Mouse (Mus musculus) embryo, embryonic 11.5 days (tissue): Measurements from ENCODE around the gene Nfkb2.

Experiments
- DNase-seq: peaks from one replicate; pipeline ENCODE4 v3.0.0-alpha.2; 2012; ENCODE audit warnings: low read depth, low spot score

The Nfkb2 gene

DNA sequence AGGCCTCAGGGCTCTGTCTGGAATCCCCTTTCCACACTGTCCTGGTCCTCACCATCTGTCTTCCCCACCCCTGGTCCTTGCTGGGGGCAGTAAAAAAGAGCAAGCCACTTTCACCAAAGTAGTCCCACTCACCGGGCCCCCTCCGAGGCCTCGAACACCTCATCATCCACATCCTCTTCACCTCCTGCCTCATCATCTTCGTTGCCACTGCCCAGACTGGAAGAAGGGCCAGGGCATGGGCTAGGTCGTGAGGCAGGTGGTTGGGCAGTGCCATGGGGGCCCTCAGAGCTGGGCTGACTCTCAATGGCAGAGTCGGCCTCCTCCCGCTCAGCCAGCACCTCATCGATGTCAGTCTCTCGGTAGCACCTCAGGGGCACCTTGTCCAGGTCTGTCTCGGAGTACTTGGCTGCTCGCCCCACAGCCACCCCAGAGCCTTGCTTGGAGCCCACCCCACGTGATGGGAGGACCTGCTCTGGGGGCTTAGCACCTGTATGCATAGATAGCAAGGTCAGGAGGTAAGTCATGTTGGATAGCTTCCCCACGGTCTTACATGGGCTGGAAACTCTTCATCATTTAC lies 19.0 kb downstream of the Nfkb2 start:
- no peak for DNase-seq

DNA sequence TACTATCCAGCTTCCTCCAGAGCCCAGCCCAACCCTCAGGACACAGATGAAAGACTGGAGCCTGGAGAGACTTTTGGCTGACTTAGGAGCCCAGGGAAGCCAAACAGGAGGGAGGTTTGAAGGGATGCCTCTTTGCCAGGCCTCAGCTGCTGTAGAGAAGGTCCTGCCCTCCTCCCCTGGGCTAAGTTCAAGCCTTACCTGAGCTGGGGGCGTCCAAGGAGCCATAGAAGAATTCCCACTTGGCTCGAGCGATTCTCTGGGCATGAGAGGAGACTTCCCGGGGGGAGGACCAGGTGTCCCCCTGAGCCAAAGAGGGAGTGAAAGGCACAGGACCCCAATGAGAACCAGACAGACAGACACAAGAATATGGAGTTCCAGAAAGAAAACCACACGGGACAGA lies 19.6 kb downstream of the Nfkb2 start:
- no peak for DNase-seq

DNA sequence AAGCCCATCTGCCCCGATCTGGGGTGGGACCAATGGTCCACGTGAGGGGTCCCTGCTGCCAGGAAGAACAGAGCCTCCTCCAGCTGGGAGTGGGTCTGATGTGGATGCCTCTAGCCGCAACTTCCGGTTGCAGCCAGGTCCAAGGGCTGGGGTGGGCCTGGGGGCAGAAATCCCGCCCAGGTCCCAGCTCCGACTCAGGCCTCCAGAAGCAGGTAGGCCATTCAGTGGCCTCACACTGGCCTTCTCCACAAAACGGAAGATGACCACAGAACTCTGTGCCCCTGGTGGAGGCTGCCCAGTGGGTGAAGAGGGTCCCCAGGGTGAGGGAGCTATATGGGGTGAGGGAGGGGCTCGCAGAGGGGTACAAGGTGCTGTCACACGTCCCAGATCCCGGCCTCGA lies 20.2 kb downstream of the Nfkb2 start:
- DNase-seq: no peak

DNA sequence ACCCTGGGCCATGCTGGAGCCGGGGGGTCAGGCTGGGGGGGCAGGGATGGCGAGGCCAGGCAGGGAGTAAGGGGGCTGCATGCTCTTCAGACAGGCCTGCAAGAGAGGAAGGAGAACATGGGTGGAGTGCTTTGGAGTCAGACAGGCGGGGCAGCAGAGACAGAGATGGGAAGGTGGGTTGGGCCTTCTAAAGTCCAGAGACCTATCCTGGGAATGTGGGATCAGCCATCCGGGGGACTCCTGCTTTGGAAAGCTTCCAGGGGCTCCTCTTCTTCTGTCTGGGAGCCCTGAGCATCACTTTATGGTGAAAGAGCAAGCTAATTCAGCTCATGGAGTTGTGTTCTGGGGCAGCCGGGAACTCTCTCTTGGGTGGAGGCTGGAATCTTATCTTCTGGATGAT lies 20.8 kb downstream of the Nfkb2 start:
- DNase-seq: no peak

DNA sequence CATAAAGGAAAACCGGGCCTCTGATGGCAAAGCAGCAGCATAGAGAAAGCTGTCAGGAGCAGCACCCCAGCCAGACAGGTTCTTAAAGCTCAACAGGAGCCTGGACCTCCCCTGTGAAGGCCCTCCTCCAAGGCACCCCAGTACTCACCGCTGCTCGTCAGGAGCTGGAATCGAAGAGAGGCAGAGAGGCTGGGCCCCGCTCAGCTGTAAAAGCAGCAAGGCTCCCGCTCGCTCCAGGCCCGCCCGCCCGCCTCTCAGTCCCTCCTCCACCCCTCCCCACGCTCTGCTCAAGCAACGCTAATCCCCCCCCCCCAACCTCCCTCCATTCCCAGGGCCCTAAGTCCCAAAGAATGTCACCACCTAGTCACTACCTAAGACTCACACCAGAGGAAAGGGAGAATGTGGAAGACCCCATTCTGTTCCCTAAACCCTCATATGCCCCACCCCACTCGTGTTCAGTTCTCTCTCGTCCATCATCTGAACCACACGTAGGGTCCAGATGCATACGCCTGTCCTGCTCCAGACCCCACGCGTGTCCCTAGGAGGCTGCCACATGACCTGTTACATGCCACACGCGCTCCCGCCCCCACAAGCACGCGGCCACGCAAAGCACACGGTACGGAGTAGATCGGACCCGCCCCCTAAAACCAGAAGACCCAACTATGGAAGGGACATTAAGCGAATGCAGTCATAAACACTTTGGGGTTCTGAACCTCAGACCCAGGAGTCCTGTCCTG lies 22.1 kb downstream of the Nfkb2 start:
- no peak for DNase-seq

DNA sequence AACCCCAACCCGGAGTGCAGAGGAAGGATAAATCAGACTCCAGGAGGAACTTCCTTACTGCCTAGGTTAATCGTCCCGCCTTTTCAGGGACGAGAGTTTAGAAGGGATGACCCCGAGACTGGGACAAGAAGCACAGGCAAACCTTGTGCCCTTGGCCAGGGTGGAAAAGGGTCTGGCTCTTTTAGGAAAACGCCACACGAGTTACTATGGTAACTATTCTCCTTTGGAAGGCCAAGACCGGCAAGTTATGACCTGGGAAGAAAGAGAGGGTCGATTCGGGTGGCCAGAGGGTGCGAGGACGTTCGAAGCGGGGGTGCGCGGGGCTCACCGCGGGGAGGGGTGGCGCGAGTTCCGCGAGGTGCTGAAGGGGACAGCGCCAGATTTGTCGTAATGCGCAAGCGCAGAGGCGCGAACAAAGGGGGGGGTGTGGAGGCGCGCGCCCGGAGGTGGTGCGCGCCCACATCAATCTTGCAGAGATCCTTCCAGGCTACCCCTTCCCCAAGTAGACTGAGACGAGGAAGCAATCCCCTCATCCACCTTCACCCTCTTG lies 22.7 kb downstream of the Nfkb2 start, which contains the start of gene Psd:
Gene Psd (minus strand): TSS at position 401 of the 550 bp plus-strand sequence.
- DNase-seq: no peak

DNA sequence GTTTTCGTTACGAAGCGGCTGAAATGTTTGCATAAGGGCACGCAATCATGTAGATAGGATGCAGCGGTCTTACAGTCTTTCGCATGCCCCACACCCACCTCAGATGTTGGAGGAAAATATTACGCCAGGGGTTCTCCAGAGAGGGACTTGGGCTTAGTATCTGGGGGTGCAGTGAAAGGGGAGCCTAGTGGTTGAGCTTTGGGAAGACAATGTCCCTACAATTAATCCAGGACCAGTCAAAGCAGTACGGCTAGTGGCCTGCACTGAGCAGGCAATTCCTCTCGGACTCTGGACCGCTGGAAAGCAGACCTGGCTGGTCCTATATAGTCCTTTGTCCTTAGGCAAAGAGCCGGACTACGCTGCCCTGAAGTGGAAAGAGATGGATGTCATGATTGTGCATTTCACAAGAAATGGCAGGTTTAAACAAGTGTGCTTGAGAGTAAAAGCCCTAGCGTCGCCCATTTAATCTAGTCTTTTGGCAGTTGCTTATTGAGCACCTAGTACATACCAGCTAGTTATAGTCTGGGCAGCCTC lies 23.5 kb downstream of the Nfkb2 start:
- DNase-seq: no peak

DNA sequence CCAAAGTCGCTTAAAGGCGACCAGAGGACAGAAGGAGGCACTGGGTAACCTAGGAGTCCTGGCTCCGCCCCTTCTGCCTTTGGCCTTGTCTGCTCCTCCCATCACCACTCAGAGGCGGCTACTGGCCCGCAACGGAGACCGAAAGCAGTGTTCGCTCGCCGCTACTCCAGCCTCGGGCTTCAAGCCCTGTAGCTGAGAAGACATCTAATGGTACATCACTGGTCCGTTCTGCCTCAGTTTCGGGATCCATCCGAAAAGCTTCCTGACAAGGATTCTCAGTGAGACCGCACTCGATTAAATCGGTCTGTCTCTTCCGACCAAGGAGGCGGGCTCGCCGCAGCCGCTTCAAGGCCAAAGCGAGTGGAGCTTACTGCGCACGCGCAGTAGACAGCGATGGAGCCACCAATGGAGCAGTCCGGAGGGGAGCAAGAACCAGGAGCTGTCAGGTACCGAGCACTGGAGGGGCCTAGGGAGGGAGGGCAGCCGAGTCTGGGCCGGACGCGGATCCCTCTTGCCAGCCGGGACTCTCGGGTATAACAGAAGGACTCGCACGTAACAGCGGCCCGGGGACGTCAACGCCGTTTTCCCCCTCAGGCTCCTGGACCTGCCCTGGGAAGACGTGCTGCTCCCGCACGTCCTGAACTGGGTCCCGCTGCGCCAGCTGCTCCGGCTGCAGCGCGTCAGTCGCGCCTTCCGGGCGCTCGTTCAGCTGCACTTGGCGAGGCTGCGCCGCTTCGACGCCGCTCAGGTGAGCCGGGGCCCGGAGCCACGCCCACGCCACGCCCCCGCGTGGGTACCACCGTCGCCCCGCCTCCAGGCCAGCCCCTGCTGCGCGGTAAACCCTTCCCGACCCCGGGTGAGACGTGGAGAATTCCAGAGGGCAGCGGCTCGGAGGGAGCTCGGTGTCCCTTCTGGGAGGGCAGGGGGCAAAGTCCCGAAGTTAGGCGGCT lies 24.2 kb downstream of the Nfkb2 start, which contains the start of gene Fbxl15:
Gene Fbxl15 (plus strand): TSS at position 104 of the 950 bp plus-strand sequence.
- peak; percentile 97 for DNase-seq

DNA sequence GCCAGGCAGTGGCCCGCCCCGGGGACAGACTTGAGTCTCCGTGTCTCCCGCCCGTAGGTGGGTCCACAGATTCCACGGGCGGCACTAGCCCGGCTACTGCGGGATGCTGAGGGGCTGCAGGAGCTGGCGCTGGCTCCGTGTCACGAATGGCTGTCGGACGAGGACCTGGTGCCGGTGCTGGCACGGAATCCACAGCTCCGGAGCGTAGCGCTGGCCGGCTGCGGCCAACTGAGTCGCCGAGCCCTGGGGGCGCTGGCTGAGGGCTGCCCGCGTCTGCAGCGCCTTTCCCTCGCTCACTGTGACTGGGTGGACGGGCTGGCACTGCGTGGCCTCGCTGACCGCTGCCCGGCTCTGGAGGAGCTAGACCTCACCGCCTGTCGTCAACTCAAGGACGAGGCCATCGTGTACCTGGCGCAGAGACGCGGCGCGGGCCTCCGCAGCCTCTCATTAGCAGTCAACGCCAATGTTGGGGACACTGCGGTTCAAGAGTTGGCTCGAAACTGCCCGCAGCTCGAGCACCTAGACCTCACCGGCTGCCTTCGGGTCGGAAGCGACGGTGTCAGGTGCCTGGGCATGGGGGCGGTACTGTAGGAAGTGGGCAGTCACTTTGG lies 25.0 kb downstream of the Nfkb2 start:
- DNase-seq: no peak

DNA sequence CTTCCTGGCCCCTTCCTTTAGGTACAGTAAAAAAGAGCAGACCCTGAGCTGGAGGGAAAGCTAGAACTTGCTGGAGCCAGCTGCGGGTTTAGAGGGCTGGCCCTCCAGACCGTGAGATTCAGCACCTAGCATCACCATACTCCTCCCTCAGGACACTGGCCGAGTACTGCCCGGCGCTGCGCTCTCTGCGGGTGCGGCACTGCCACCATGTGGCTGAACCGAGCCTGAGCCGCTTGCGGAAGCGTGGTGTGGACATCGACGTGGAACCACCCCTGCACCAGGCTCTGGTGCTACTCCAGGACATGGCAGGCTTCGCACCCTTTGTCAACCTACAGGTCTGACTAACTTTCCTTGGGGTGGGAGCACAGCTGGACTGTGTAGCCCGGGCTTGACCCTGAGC lies 25.8 kb downstream of the Nfkb2 start:
- no peak for DNase-seq

DNA sequence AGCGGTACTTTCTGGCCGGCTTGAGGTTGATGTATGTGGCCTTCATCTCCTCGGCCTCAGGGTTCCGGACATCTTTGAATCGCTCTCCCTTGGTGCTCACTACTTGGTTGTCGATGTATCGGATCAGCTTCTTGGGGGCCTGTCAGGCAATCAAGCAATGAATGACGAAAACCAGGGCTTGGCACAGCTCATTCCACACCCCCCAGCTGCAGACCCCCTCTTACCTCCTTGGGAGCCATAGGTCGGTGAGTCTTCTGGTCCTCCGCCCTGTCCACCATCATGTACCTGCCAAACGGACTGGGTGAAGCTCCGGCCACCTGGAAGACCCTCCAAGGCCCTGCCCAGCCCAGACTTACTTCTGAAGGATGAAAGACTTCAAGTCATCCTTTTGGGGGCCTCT lies 26.6 kb downstream of the Nfkb2 start:
- DNase-seq: no peak

DNA sequence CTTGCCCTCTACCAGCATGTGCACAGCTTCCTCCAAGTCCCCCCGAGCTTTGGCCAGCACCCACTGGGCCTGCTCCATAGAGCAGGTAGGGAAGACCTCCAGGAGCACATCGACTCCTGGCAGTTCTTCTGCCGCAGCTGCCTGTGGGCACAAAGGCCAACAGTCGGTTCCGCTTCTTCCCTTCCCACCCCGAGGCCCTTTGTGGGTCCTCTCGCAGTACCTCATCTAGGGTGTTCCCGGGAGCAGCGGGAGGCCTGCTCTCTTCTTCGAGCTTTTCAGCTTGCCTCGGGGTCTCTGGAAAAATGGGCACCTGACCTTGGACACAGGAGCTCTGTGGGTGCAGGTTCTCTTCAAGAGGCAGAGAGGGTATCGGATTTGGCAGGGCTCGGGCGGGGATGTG lies 27.2 kb downstream of the Nfkb2 start:
- DNase-seq: no peak

DNA sequence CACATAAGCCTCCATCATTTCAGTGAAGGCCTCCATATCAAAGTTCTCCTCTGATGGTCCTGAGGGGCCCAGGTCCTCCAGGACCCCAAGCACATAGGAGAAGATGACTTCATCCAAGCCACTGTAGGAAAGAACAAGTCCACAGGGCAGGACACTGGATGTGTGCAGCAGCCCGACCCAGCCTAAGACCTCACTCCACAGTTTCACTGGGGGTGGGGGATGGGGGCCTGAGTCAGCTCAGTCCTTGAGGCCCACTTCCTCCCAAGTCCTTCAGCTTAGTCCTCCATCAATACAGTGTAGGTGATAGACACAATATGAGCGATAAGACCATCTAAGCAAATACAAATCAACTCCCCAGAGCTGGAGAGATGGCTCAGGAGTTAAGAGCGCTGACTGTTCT lies 27.8 kb downstream of the Nfkb2 start:
- no peak for DNase-seq

DNA sequence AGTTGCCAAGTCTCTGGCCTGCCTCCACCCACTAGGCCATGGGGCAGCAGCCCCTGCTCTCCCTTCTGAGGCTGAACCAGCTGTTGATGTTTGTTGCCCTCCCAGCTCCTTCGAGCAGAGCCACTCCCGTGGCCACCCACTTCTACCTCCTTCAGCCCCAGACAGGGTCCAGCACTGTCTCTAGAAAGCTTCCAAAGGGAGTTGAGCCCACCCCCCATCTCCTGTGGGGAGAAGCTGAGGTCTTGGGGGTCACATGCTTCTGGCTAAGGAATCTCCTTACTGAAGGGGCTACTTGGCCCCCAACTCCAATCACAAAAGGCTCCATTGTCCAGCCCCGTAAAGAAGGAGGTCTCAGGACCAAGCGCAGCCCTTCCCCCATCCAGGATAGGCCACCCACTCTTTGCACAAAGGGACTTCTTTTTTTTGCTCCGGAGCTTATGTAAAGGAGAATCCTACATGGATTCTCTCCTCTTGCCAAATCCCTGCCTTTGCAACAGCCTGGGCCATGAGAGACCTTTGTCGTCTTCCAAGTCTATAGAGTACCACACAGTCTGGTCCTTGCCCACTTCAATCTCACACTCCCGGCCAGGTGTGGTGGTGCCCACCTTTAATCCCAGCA lies 28.7 kb downstream of the Nfkb2 start:
- no peak for DNase-seq

DNA sequence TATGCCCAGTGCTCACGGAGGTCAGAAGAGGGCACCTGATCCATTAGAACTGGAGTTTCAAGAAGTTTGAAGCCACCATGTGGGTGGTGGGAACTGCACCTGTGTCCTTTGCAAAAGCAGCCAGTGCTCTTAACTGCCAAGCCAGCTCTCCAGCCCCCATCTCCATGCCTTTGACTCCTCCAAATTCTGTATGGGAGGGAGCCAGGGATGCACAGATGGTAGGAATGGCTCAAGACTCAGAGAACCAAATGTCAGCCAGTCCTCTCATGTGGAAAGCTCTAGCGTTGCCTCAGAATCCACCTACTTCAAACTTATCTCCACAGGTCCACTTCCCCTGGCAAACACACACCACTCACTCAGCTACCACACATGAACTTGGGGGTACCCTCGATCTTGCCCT lies 29.8 kb downstream of the Nfkb2 start:
- DNase-seq: no peak

DNA sequence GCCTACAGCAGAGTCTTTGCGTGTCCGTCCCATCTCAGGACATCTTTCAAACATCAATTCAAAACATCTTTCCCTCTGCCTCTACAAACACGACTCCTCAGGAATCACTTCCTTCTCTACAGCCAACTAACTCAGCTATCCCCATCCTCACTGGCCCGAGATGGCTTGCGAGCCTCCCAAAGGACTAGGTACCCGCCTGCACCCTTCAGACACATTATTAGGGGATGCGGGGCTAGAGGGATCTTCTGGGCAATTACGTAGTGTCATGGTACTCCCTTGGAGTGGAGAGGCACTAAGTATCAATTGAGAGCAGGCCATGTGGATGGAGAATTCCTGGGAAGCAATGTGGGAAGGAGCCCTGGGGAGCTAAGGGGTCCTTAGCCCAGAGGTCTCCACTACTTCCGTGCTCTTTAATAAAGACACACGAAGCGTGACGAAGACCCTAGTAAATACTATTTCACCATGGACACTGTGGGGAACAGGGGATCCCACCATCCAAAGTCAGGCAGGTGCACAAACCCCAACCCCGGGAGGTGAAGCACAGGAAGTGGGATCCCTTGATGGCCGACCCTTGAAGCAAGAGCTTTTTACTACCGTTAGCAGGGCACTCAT lies 33.7 kb downstream of the Nfkb2 start:
- no peak for DNase-seq

DNA sequence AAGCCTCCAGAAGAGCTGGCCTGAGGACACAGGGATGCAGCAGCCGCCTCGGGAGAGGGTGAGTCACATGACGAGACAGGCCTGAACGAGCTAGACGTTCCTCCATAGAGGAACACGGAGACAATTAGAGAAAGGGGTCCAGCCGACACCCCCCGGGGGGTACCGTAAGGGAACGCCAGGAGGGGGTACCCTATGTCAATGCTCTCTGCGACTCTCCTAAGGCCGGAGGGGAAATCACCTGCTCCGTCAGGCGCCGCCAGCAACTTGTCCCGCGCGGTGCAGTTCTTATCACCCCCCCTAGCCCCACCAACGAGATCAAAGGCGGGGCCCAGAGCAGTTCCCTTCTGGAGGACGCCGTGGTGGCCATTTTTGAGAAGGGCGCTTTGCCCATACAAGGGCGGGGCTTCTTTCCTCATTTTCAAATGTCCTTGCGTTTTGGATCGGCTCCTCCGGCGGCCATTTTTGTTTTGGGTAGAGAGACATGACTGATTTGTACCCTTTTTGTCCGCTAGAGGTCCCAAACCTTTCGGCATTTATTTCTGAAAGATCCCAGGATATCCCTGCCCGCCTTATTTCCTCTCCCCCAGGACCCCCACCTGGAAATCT lies 34.3 kb downstream of the Nfkb2 start, which contains the start of gene Cuedc2:
Gene Cuedc2 (minus strand): TSS at position 372 of the 606 bp plus-strand sequence.
- peak; percentile 93 for DNase-seq

DNA sequence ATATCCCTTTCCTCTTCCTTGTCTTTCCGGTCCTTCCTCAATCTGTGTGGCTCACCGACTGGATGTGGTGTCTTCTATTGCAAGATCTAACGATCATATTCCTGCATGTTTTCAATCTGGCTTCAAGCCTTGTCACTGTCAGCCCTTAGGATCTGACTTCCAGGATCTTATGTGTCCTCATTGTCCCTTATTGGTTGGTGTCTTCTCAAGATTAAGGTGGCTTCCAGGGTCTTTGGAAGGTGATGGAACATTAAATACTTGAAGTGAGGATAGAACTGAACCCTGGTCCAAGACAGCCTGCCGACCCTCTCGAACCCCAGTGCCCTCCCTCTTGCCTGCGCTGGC lies 34.8 kb downstream of the Nfkb2 start:
- no peak for DNase-seq

DNA sequence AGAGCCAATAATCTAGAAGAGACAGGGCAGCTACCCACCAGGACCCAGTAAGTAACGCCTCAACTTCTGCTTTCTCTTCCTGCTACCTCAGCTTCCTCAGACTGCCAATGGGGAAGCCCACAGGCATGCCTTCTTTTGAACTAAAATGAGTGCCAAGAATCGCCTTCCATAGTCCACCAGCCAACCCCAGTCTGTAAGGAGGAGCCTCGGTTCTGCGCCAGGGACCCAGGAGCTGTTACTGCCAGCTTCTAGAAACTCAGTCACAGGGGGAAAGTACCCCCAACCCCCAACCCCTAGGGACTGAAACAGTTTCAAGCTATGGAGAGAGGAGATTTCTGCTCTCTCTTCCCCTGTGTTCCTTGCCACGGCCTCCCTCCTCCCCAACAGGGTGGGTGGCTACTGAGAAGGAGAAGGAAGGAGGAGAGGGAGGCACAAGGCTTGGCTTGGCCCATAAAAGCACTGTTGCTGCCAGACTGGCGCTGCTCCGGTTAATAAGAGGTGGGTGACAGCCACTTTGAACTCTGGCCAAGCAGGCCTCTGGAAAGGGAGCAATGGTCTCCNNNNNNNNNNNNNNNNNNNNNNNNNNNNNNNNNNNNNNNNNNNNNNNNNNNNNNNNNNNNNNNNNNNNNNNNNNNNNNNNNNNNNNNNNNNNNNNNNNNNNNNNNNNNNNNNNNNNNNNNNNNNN lies 35.3 kb downstream of the Nfkb2 start:
- DNase-seq: no peak
